Mouse (Mus musculus): ENCODE results near the gene Slc9a6. TPM values are rescaled to one million over a fixed set of nuclear protein-coding genes. Genes with fewer than 3 reads are reported as not detected.

Slc9a6 gene
- polyA plus RNA-seq, 1 experiment from 2014 or later: 14.0 TPM

DNA sequence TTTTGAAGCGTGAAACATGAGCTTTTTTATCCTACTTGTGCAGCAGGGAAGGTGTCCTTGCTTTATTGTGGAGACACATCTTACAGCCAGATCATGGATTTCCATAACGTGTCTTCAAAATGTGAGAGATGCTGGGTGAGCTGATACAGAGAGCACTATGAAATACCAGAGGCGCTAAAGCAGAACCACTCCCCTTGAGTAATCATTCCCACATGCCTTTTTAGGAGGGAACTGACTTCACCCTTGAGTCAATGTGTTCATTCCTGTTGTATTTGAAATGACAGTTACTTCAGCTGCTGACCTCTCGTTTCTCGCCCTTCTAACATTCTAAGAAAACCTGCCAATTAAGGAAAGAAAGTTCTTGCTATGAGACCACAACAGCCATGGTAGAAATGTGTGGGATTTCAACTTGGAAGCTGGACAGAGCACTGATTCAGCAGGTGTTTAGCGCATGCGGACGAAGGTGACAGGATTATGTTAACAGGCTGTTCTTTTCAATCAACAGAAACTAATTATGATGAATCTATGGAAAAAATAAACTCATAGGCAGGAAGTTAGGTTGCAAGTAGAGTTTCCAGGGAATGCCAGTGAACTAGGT is 94.5 kb downstream of the Slc9a6 start:
- Histone ChIP-seq H3K4me2 (replicated peaks; ENCODE audit: low read depth, low read length) (no peak overlapping the region), H3K36me3 (ENCODE audit: control insufficient read depth, insufficient read depth, low read length) (no peaks in the 10 kb centered on the region), H3K9me3 (ENCODE audit: control insufficient read depth, low read length) (no peaks in the 10 kb centered on the region), H3K4me3 (ENCODE audit: low read depth, low read length) (no peak overlapping the region), H3K9ac (ENCODE audit: low read depth, low read length) (no peak overlapping the region), H3K4me1 (replicated peaks; ENCODE audit: control insufficient read depth, insufficient read depth, low read length) (no peaks in the 10 kb centered on the region), H3K27ac (ENCODE audit: low read depth, low read length) (no peak overlapping the region), H3K27me3 (ENCODE audit: control insufficient read depth, insufficient read depth, low read length) (no peaks in the 10 kb centered on the region)
- ATAC-seq (ENCODE audit: low FRiP score): no peak
- WGBS: 84% methylated on average over 8 of the region's 8 CpGs
- no peak for DNase-seq (ENCODE audit: low spot score)

DNA sequence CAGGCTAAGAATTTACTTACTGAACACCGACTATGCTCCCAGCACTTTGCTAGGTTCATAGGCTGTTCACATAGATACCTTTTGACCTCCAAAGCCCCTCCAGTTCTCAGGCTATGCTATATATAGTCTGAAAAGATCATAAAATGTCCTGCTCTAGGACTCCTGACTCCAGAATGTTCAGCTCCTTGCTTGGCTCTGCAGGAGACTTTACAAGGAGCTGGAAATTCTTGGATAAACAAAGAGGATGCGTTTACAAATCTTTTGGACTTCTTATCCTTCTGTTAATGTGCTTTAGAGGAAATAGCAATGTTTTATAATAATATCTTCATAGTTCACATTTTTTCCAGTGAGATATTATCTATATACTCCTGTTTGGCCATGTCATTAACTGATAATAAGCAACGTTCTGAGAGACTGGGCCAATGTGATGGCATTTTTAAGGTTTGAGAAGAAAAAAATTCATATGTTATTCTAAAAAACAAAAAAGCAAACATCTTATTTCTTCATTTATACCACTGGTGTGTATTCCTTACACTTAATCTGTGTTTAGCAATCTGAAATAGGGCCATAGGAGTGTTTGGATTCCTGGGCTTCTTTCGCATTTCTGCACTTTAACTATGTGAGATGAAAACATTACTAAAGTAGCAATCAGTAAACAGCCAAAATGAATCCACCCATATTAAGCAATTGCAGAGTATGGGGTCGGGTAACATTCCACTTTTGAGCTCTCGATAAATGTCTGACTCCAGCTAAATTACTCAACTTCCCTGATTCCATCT is 99.2 kb downstream of the Slc9a6 start:
- WGBS: 87% methylated on average over 6 of the region's 6 CpGs
- Histone ChIP-seq H3K4me1 (replicated peaks; ENCODE audit: control insufficient read depth, insufficient read depth, low read length) (no peaks in the 10 kb centered on the region), H3K9ac (ENCODE audit: low read depth, low read length) (no peak overlapping the region), H3K9me3 (ENCODE audit: control insufficient read depth, low read length) (no peaks in the 10 kb centered on the region), H3K4me2 (replicated peaks; ENCODE audit: low read depth, low read length) (no peak overlapping the region), H3K4me3 (ENCODE audit: low read depth, low read length) (no peak overlapping the region), H3K27ac (ENCODE audit: low read depth, low read length) (no peak overlapping the region), H3K27me3 (ENCODE audit: control insufficient read depth, insufficient read depth, low read length) (no peaks in the 10 kb centered on the region), H3K36me3 (ENCODE audit: control insufficient read depth, insufficient read depth, low read length) (no peaks in the 10 kb centered on the region)
- DNase-seq (ENCODE audit: low spot score) (no peak), ATAC-seq (ENCODE audit: low FRiP score) (no peak)

DNA sequence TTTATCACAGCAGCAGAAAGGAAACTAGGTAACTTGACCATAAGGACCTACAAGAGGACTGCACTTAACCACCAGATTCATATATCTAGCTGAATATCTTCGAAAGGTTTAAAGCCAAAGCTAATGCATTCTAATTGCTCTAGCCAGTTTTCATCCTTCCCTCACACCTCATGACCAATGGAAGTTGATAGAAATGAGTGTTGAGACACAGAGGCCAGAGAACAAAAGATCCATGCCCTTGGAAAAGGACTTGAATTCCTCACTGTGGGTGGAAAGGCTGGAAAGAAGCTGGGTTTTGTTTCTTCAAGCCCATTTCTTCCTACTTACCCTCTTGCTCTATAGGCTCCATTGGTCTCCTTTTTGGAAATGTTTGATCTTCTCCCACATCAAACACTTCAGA is 101.0 kb downstream of the Slc9a6 start:
- Histone ChIP-seq H3K4me1 (replicated peaks; ENCODE audit: control insufficient read depth, insufficient read depth, low read length) (no peaks in the 10 kb centered on the region), H3K27ac (ENCODE audit: low read depth, low read length) (no peak overlapping the region), H3K9ac (ENCODE audit: low read depth, low read length) (no peak overlapping the region), H3K36me3 (ENCODE audit: control insufficient read depth, insufficient read depth, low read length) (no peaks in the 10 kb centered on the region), H3K27me3 (ENCODE audit: control insufficient read depth, insufficient read depth, low read length) (no peaks in the 10 kb centered on the region), H3K9me3 (ENCODE audit: control insufficient read depth, low read length) (no peaks in the 10 kb centered on the region), H3K4me3 (ENCODE audit: low read depth, low read length) (no peak overlapping the region), H3K4me2 (replicated peaks; ENCODE audit: low read depth, low read length) (no peak overlapping the region)
- DNase-seq (ENCODE audit: low spot score): no peak
- ATAC-seq (ENCODE audit: low FRiP score): no peak
- WGBS: 100% methylated on average over 1 of the region's 1 CpGs

DNA sequence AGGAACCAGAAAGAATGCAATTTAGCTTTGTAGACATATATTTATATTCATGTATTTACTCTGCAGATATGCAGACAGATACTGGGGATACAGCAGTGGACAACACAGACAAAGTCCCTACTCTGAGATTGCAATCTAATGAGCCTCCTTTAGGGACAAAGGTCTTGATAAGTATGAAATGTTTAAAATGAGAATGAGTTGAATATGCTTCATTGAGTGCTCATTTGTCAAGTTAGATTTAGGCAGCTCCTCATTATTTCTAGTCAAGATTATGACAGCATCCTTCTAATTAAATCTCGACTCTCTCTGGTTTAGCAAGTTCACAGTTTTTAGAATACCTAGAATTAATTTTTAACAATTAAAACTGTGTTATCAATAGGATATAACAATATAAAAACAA is 103.1 kb downstream of the Slc9a6 start:
- 72% methylated on average over 1 of the region's 1 CpGs for WGBS

More for the DNA sequence above, 103.1 kb downstream of the Slc9a6 start:
- Histone ChIP-seq H3K4me3 (ENCODE audit: low read depth, low read length) (no peak overlapping the region), H3K9ac (ENCODE audit: low read depth, low read length) (no peak overlapping the region), H3K27ac (ENCODE audit: low read depth, low read length) (no peak overlapping the region), H3K27me3 (ENCODE audit: control insufficient read depth, insufficient read depth, low read length) (no peaks in the 10 kb centered on the region), H3K36me3 (ENCODE audit: control insufficient read depth, insufficient read depth, low read length) (no peaks in the 10 kb centered on the region), H3K9me3 (ENCODE audit: control insufficient read depth, low read length) (no peaks in the 10 kb centered on the region), H3K4me1 (replicated peaks; ENCODE audit: control insufficient read depth, insufficient read depth, low read length) (no peaks in the 10 kb centered on the region), H3K4me2 (replicated peaks; ENCODE audit: low read depth, low read length) (no peak overlapping the region)
- ATAC-seq (ENCODE audit: low FRiP score): no peak
- no peak for DNase-seq (ENCODE audit: low spot score)

Other genes starting within 250 kb of the Slc9a6 start
- 3.3 and 3.5 TPM in 2 replicates for gene Smim10l2a, start 235.2 kb upstream of the Slc9a6 start, polyA plus RNA-seq (2014; fragmentation: Nextera tagmentation; extraction: Ambion mirVana)
- gene Gm2174, start 161.8 kb upstream of the Slc9a6 start, polyA plus RNA-seq (2014; fragmentation: Nextera tagmentation; extraction: Ambion mirVana): 1.6 and 2.4 TPM in 2 replicates
- gene Ints6l, start 154.9 kb upstream of the Slc9a6 start, polyA plus RNA-seq (2014; fragmentation: Nextera tagmentation; extraction: Ambion mirVana): 24.7 and 25.8 TPM in 2 replicates
- gene Gm10477, start 85.0 kb upstream of the Slc9a6 start, polyA plus RNA-seq (2014; fragmentation: Nextera tagmentation; extraction: Ambion mirVana): not detected in 2 replicates
- gene Gm648, start 60.2 kb upstream of the Slc9a6 start, polyA plus RNA-seq (2014; fragmentation: Nextera tagmentation; extraction: Ambion mirVana): 0.47 TPM in 1 of 2 replicates, not detected in the other
- 49.1 and 50.1 TPM in 2 replicates for gene Mmgt1, start 11.7 kb upstream of the Slc9a6 start, polyA plus RNA-seq (2014; fragmentation: Nextera tagmentation; extraction: Ambion mirVana)
- gene Fhl1, start 122.0 kb downstream of the Slc9a6 start, polyA plus RNA-seq (2014; fragmentation: Nextera tagmentation; extraction: Ambion mirVana): 81.5 and 87.0 TPM in 2 replicates
- gene Map7d3, start 212.6 kb downstream of the Slc9a6 start, polyA plus RNA-seq (2014; fragmentation: Nextera tagmentation; extraction: Ambion mirVana): 2.0 and 2.2 TPM in 2 replicates